Mouse (Mus musculus): ENCODE results near the gene Smoc2.

Smoc2 gene

DNA sequence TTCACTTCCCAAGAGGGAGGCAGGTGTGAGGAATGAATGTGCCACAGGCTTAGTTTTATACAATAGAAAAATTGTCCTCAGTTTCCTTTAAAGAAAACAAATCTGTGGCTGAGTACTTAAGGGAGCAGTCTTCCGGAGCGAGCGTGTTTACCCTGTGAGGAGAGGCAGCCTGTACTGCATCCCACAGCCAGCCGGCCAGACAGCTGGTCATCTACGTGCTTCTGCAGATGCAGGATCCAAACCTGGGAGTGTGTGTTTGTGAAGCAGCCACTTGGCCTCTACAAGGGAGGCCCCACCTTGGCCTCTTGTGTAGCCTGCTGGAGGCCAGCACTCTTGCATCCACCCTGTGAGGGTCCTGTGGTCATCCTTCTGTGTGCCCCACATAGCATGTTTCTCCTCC lies 24.7 kb upstream of the Smoc2 start:
- H3K27me3 ChIP-seq (ENCODE audit: control insufficient read depth, insufficient read depth, low read length, poor library complexity, severe bottlenecking) = no peaks in the 10 kb centered on the region
- H3K36me3 ChIP-seq (ENCODE audit: control insufficient read depth, insufficient read depth, low read length, poor library complexity, severe bottlenecking) = no peaks in the 10 kb centered on the region
- DNase-seq (ENCODE audit: low read depth, low spot score) = no peak

DNA sequence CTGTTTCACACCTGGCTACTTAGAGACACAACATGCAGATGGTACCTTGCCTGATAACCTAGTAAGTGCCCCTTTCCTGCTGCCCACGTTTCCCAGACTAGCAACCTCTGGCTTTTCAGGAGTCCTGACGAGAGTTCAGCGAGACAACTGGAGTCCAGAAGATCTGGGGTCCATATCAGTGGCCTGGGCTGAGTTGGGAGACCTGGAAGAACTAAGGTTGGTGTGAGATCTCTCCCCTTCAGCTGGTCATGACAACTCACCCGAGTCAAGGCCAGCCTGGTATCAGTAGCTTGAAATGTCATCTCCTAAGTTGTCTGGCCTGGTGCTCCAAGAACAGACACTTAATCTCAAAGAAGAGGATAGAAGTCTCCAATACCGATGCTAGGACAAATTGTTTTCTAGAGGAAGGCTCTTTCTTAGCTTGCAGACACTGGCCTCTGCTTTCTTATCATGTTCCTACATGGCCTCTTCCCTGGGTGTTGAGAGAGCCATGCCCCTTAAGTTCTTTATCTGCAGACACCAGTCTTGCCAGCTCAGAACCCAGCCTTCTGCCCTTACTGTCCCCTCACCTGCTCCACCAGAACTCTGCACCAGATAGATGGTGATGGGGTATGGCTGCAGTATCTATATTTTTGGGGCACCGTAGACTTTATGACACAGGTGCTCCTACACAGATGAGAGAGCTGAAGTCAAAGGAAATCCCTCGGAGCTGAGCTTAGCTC lies 21.3 kb upstream of the Smoc2 start:
- no peaks in the 10 kb centered on the region for H3K36me3 ChIP-seq (ENCODE audit: control insufficient read depth, insufficient read depth, low read length, poor library complexity, severe bottlenecking)
- no peak for DNase-seq (ENCODE audit: low read depth, low spot score)

DNA sequence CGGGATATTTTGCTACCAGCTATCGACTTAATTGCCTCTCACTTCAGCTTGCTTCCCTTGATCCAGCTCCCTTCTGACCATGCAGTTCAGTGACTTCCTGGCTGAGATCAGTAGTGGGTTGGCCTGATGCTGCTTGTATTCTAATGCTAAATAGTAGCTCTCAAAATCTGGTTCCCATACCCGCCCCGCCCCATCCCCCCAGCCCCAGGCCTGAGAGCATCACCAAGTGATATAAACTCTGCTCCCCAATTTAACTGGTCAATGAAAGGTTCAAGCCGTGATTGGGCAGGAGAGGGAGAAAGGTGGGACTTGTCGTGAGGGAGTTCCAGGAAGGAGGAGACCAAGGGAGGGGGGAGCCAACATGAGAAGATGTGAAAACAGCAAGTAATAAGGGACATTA lies 20.4 kb upstream of the Smoc2 start:
- DNase-seq (ENCODE audit: low read depth, low spot score) = no peak
- no peaks in the 10 kb centered on the region for H3K27me3 ChIP-seq (ENCODE audit: control insufficient read depth, insufficient read depth, low read length, poor library complexity, severe bottlenecking)
- H3K36me3 ChIP-seq (ENCODE audit: control insufficient read depth, insufficient read depth, low read length, poor library complexity, severe bottlenecking) = no peaks in the 10 kb centered on the region

More for the DNA sequence above, 21.3 kb upstream of the Smoc2 start:
- no peaks in the 10 kb centered on the region for H3K27me3 ChIP-seq (ENCODE audit: control insufficient read depth, insufficient read depth, low read length, poor library complexity, severe bottlenecking)

- no peaks in the 10 kb centered on the region for H3K36me3 ChIP-seq (ENCODE audit: control insufficient read depth, insufficient read depth, low read length, poor library complexity, severe bottlenecking)
- no peak for DNase-seq (ENCODE audit: low read depth, low spot score)
- H3K27me3 ChIP-seq (ENCODE audit: control insufficient read depth, insufficient read depth, low read length, poor library complexity, severe bottlenecking) = no peaks in the 10 kb centered on the region
Measured at GRCm38 (mm10) chr17:14260966-14261365, 18.3 kb upstream of the Smoc2 start.

- DNase-seq (ENCODE audit: low read depth, low spot score) = no peak
- H3K27me3 ChIP-seq (ENCODE audit: control insufficient read depth, insufficient read depth, low read length, poor library complexity, severe bottlenecking) = no peaks in the 10 kb centered on the region
- no peaks in the 10 kb centered on the region for H3K36me3 ChIP-seq (ENCODE audit: control insufficient read depth, insufficient read depth, low read length, poor library complexity, severe bottlenecking)
Measured at GRCm38 (mm10) chr17:14262217-14262616, 17.1 kb upstream of the Smoc2 start.

- Histone ChIP-seq H3K27me3 (ENCODE audit: control insufficient read depth, insufficient read depth, low read length, poor library complexity, severe bottlenecking) (no peaks in the 10 kb centered on the region), H3K36me3 (ENCODE audit: control insufficient read depth, insufficient read depth, low read length, poor library complexity, severe bottlenecking) (no peaks in the 10 kb centered on the region)
- no peak for DNase-seq (ENCODE audit: low read depth, low spot score)
Measured at GRCm38 (mm10) chr17:14268001-14268400, 11.3 kb upstream of the Smoc2 start.

GRCm38 (mm10) chr17:14273386-14273785 lies 5.9 kb upstream of the Smoc2 start:
- Histone ChIP-seq H3K36me3 (ENCODE audit: control insufficient read depth, insufficient read depth, low read length, poor library complexity, severe bottlenecking) (no peaks in the 10 kb centered on the region), H3K27me3 (ENCODE audit: control insufficient read depth, insufficient read depth, low read length, poor library complexity, severe bottlenecking) (no peaks in the 10 kb centered on the region)
- DNase-seq (ENCODE audit: low read depth, low spot score) = no peak

DNA sequence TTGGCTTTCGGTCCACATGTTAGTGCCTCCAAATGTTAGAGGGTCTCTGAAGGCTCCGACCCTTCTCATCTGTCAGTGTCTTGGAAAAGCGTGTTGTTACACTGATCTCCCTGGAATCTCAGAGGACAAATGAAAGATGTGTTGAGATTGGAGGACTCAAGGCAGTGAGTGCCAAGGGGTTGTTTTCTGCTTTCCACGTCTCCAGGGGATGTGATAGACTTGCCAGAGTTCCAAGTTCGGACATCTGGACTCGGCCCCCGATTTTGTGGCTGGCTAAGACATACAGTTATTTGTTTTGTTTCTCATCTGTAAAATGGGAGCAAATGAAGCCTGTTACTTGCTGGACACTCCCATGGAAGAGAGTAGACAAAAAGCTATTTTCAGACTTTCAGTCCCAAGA lies 2.0 kb upstream of the Smoc2 start:
- H3K27me3 ChIP-seq (ENCODE audit: control insufficient read depth, insufficient read depth, low read length, poor library complexity, severe bottlenecking) = no peaks in the 10 kb centered on the region
- no peak for DNase-seq (ENCODE audit: low read depth, low spot score)
- H3K36me3 ChIP-seq (ENCODE audit: control insufficient read depth, insufficient read depth, low read length, poor library complexity, severe bottlenecking) = no peaks in the 10 kb centered on the region

DNA sequence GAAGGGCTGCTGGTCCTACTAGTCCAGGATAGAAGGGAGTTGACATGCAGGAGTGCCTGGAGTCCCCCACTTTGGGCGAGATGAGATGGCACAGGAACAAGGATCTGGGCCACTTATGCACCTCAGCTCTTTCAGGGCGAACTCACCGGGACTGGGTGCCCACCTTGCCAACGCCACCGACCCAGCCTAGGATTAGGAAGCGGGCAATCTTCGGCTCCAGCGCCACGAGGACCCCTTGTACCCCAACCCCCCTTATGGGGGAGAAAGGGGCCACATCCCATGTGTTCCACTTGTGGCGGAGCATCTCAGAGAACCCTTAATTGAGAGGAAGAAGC lies 627 bp downstream of the Smoc2 start:
- H3K27me3 ChIP-seq (ENCODE audit: control insufficient read depth, insufficient read depth, low read length, poor library complexity, severe bottlenecking) = no peaks in the 10 kb centered on the region
- H3K36me3 ChIP-seq (ENCODE audit: control insufficient read depth, insufficient read depth, low read length, poor library complexity, severe bottlenecking) = no peaks in the 10 kb centered on the region
- DNase-seq (ENCODE audit: low read depth, low spot score) = no peak

GRCm38 (mm10) chr17:14280425-14280833 lies 1.1 kb downstream of the Smoc2 start:
- Histone ChIP-seq H3K36me3 (ENCODE audit: control insufficient read depth, insufficient read depth, low read length, poor library complexity, severe bottlenecking) (no peaks in the 10 kb centered on the region), H3K27me3 (ENCODE audit: control insufficient read depth, insufficient read depth, low read length, poor library complexity, severe bottlenecking) (no peaks in the 10 kb centered on the region)
- DNase-seq (ENCODE audit: low read depth, low spot score) = no peak

DNA sequence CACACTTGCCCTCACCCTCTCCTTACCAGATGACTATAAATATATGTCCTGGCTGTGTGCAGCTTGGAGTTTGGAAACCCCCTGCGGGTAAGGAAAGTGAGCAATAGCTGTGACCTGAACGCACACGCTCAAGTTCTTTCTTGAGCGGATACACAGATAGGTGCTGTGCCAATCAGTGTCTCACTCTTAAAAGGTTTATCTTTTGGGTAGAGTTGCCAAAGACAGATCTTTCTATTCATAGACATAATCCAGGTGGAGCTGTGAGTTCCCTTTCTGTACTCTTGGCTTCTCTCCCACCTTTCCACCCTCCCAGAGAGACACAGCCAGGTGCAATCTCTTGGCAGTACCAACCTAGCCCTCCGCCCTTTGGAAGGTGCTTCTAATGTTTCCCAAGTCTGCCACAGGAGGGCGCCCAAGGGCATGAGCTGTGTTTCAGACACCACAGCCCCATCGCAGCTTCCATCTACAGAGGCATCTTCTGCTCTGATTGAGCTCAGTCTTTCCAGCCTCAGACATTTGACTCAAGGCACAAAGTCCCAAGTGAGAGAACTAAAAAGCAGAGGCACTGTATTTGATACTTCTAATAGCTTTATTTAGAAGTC lies 8.8 kb downstream of the Smoc2 start:
- Histone ChIP-seq H3K27me3 (ENCODE audit: control insufficient read depth, insufficient read depth, low read length, poor library complexity, severe bottlenecking) (no peaks in the 10 kb centered on the region), H3K36me3 (ENCODE audit: control insufficient read depth, insufficient read depth, low read length, poor library complexity, severe bottlenecking) (no peaks in the 10 kb centered on the region)
- peak; percentile 3 for DNase-seq (ENCODE audit: low read depth, low spot score)

GRCm38 (mm10) chr17:14293617-14294016 lies 14.3 kb downstream of the Smoc2 start:
- Histone ChIP-seq H3K27me3 (ENCODE audit: control insufficient read depth, insufficient read depth, low read length, poor library complexity, severe bottlenecking) (no peaks in the 10 kb centered on the region), H3K36me3 (ENCODE audit: control insufficient read depth, insufficient read depth, low read length, poor library complexity, severe bottlenecking) (no peaks in the 10 kb centered on the region)
- no peak for DNase-seq (ENCODE audit: low read depth, low spot score)

DNA sequence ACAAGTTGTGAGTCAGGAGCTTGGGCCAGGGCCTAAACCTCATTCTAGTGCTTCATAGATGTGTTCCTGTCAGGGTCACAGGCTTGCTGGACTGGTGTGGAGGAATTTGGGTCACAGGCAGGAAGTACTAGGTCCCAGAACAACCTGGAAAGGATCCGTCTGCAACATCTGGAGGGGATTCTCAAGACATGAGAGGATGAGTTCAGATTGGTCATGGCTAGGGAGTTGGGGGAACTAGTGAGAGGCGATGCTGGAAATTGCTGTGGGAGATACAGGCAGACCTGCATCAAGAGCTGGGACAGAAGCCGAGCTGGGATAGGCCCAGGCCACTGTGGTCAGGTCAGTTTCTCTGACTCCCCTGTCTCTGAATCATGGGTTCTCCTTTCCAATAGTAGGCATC lies 15.8 kb downstream of the Smoc2 start:
- Histone ChIP-seq H3K27me3 (ENCODE audit: control insufficient read depth, insufficient read depth, low read length, poor library complexity, severe bottlenecking) (no peaks in the 10 kb centered on the region), H3K36me3 (ENCODE audit: control insufficient read depth, insufficient read depth, low read length, poor library complexity, severe bottlenecking) (no peaks in the 10 kb centered on the region)
- no peak for DNase-seq (ENCODE audit: low read depth, low spot score)

DNA sequence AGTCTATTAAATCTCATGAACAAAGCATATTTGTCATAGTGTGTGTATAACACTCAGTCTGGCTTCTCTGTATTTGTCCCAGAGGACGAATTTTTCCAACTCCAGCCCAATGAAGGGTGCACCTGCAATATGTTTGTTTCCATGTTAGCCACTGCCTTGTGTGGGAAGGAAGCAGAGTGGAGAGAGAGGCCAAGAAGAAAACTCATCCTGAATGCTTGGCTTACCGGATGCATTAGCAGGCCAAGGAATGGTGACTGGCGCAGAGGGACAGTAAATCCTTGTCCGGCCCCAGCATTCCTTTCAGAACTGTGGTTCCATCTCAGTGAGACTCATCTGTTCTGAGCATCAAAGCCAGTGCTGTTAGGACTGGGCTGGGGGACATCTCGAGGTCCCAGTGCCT lies 21.1 kb downstream of the Smoc2 start:
- no peak for DNase-seq (ENCODE audit: low read depth, low spot score)
- Histone ChIP-seq H3K36me3 (ENCODE audit: control insufficient read depth, insufficient read depth, low read length, poor library complexity, severe bottlenecking) (no peaks in the 10 kb centered on the region), H3K27me3 (ENCODE audit: control insufficient read depth, insufficient read depth, low read length, poor library complexity, severe bottlenecking) (no peaks in the 10 kb centered on the region)

DNA sequence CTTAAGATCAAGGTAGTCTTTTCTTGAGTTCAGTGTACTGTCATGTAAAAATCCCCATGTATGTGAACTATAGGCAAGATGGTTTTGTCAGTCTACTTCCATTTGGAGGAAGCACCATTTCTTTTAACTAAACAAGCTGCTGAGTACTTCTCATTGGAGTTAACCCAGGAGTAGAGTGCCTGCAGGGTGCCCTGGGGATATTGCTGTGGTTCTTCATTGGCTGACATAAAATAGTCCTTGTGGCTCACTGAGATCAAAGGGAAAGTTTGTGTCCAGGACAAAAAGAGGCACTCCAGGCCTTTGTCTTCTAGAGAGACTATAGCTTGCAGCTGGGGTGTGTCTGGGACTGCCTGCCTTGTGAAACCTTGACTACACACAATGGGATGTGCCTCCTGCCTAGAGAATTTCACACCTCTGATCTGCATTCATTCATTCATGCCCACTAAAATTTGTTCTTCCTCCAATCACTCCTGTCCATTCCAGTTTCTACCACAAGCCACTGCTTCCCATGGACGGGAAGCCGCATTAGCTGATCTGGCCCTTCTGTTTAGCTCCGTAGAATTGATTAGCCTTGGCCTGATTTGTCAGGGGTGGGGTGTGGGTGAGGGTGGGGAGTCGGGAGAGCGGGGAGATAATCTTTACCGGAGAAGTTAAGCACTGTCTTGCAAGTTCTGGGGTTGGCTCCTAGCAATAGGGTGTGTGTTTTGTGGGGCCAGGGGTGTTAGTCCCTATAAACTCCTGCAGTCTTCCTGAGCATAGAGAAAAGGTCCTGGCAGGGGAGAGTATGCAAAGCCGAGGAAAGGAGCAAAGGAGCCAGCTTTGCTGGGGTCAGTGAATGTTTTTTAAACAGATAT lies 22.4 kb downstream of the Smoc2 start:
- Histone ChIP-seq H3K27me3 (ENCODE audit: control insufficient read depth, insufficient read depth, low read length, poor library complexity, severe bottlenecking) (no peaks in the 10 kb centered on the region), H3K36me3 (ENCODE audit: control insufficient read depth, insufficient read depth, low read length, poor library complexity, severe bottlenecking) (no peaks in the 10 kb centered on the region)
- DNase-seq (ENCODE audit: low read depth, low spot score) = no peak
